Mouse (Mus musculus): ENCODE data around the gene Syt17.

The Syt17 gene

GRCm38 (mm10) chr7:118462818-118463762, 15.1 kb upstream of the Syt17 start:
- no peak for DNase-seq

GRCm38 (mm10) chr7:118461400-118462136, 13.5 kb upstream of the Syt17 start:
- no peak for DNase-seq

GRCm38 (mm10) chr7:118453722-118454121, 5.7 kb upstream of the Syt17 start:
- DNase-seq, result no peak

GRCm38 (mm10) chr7:118452940-118453339, 4.9 kb upstream of the Syt17 start:
- DNase-seq, result no peak

GRCm38 (mm10) chr7:118447291-118448133, 510 bp downstream of the Syt17 start:
- peak in 1 of 2 experiments; percentile 9 for DNase-seq

- DNase-seq, result no peak
Observed at GRCm38 (mm10) chr7:118443895-118444485, 4.0 kb downstream of the Syt17 start.

GRCm38 (mm10) chr7:118443371-118443770, 4.7 kb downstream of the Syt17 start:
- DNase-seq, result no peak

GRCm38 (mm10) chr7:118441535-118441934, 6.5 kb downstream of the Syt17 start:
- no peak for DNase-seq

GRCm38 (mm10) chr7:118437101-118437802, 10.8 kb downstream of the Syt17 start:
- no peak for DNase-seq

- no peak for DNase-seq
Observed at GRCm38 (mm10) chr7:118428937-118429336, 19.1 kb downstream of the Syt17 start.

- DNase-seq, result no peak
Observed at GRCm38 (mm10) chr7:118419491-118420180, 28.4 kb downstream of the Syt17 start.

- DNase-seq, result no peak
Observed at GRCm38 (mm10) chr7:118414183-118414582, 33.8 kb downstream of the Syt17 start.

- DNase-seq, result no peak
Observed at GRCm38 (mm10) chr7:118411877-118412276, 36.1 kb downstream of the Syt17 start.

- DNase-seq, result no peak
Observed at GRCm38 (mm10) chr7:118409421-118409820, 38.6 kb downstream of the Syt17 start.

- no peak for DNase-seq
Observed at GRCm38 (mm10) chr7:118405251-118405650, 42.8 kb downstream of the Syt17 start.

GRCm38 (mm10) chr7:118402576-118403022, 45.4 kb downstream of the Syt17 start:
- DNase-seq, result peak; percentile 3 to 6

- no peak for DNase-seq
Observed at GRCm38 (mm10) chr7:118401949-118402348, 46.1 kb downstream of the Syt17 start.

- no peak for DNase-seq
Observed at GRCm38 (mm10) chr7:118399764-118400163, 48.3 kb downstream of the Syt17 start.

- DNase-seq, result no peak
Observed at GRCm38 (mm10) chr7:118390705-118391104, 57.3 kb downstream of the Syt17 start.

GRCm38 (mm10) chr7:118380996-118381395, 67.0 kb downstream of the Syt17 start:
- no peak for DNase-seq

- DNase-seq, result no peak
Observed at GRCm38 (mm10) chr7:118380056-118380455, 68.0 kb downstream of the Syt17 start.
